Mouse (Mus musculus) cortical plate, adult 2 months (tissue): ENCODE results near the gene 4930539E08Rik.

ENCODE experiments used
- CTCF ChIP-seq: fragments of 200-500 bp; IDR thresholded peaks from 2 replicates; pipeline ENCODE4 v1.5.1; 2011; ENCODE audit warnings: mild to moderate bottlenecking, control low read depth, low read length; ENCODE audit not compliant: insufficient read depth; ENCODE audit errors: extremely low read depth
- POLR2A ChIP-seq: fragments of 200-500 bp; IDR thresholded peaks from 2 replicates; pipeline ENCODE4 v1.6.1; 2011; ENCODE audit warnings: mild to moderate bottlenecking, low read length, control low read depth; ENCODE audit not compliant: insufficient read depth; ENCODE audit errors: extremely low read depth

DNA sequence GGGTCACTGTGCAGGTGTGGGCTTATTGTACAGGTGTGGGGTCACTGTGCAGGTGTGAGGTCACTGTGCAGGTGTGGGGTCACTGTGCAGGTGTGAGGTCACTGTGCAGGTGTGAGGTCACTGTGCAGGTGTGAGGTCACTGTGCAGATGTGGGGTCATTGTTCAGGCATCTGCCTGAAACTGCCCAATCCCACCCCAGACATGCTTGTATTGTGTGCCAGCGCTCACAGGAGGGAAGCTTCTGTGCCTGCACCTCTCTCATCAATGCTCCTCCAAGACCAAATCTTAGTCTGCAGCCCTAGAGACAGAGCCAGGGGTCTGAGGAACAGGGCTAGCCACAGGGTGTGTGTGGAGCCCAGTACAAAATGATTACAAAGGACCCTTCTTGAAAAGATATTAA, 1.4 kb upstream of the 4930539E08Rik start:
- TF ChIP-seq POLR2A = no peak
- TF ChIP-seq CTCF = no peak
